Mouse (Mus musculus) gastrocnemius, adult 2 months (tissue): Measurements from ENCODE around the gene Gjb3. TPM values are rescaled to one million over a fixed set of nuclear protein-coding genes. Genes with fewer than 3 reads are reported as not detected.

Experiments used
- DNase-seq: peaks from one replicate; pipeline ENCODE4 v3.0.0; 2022
- H3K27ac ChIP-seq: fragments of 200-600 bp; 2 replicates; pipeline ENCODE4 v1.8.1; 2022; ENCODE audit warnings: mild to moderate bottlenecking
- H3K4me3 ChIP-seq: fragments of 200-600 bp; 2 replicates; pipeline ENCODE4 v1.8.1; 2022; ENCODE audit warnings: mild to moderate bottlenecking, moderate library complexity
- CTCF ChIP-seq: fragments of 200-600 bp; IDR thresholded peaks from 2 replicates; pipeline ENCODE4 v1.8.1; 2022; ENCODE audit warnings: antibody characterized with exemption, mild to moderate bottlenecking, moderate library complexity
- intact Hi-C: fragments of 180-260 bp; cut with DNase I; formaldehyde crosslinking; loops from one replicate; pipeline ENCODE4 v1.15.1; 2025
- total RNA-seq, 2 experiments: library from RNA; stranded (reverse); gene quantifications; 2 replicates each; pipeline ENCODE4 v1.2.3; 2021

Gjb3 gene
- total RNA-seq, 2 experiments from 2014 or later, result not detected

- no peak for DNase-seq
- TF ChIP-seq CTCF, result no peak
- H3K27ac ChIP-seq, result no peak overlapping the region
- intact Hi-C loops, result no loop called here
- H3K4me3 ChIP-seq, result no peak overlapping the region
These were observed 2.9 kb downstream of the Gjb3 start for GRCm38 (mm10) chr4:127327749-127328148.

GRCm38 (mm10) chr4:127327258-127327657 lies 3.4 kb downstream of the Gjb3 start:
- Histone ChIP-seq H3K4me3 (no peak overlapping the region), H3K27ac (no peak overlapping the region)
- TF ChIP-seq CTCF, result no peak
- intact Hi-C loops, result no loop called here
- no peak for DNase-seq

GRCm38 (mm10) chr4:127325276-127325675 lies 5.4 kb downstream of the Gjb3 start:
- TF ChIP-seq CTCF, result no peak
- no peak for DNase-seq
- Histone ChIP-seq H3K4me3 (no peak overlapping the region), H3K27ac (no peak overlapping the region)
- intact Hi-C loops, result no loop called here

- Histone ChIP-seq H3K4me3 (no peak overlapping the region), H3K27ac (no peak overlapping the region)
- peak; percentile 81 for DNase-seq
- peak; percentile 64 for TF ChIP-seq CTCF
- intact Hi-C loops, result no loop called here
These were observed 5.9 kb downstream of the Gjb3 start for GRCm38 (mm10) chr4:127324759-127325158.

GRCm38 (mm10) chr4:127324296-127324695 lies 6.3 kb downstream of the Gjb3 start:
- TF ChIP-seq CTCF, result no peak
- DNase-seq, result no peak
- Histone ChIP-seq H3K4me3 (no peak overlapping the region), H3K27ac (no peak overlapping the region)
- intact Hi-C loops, result no loop called here

GRCm38 (mm10) chr4:127323651-127324050 lies 7.0 kb downstream of the Gjb3 start:
- intact Hi-C loops, result no loop called here
- Histone ChIP-seq H3K4me3 (no peak overlapping the region), H3K27ac (no peak overlapping the region)
- DNase-seq, result no peak
- no peak for TF ChIP-seq CTCF

GRCm38 (mm10) chr4:127319613-127320012 lies 11.0 kb downstream of the Gjb3 start:
- TF ChIP-seq CTCF, result peak; percentile 87
- Histone ChIP-seq H3K4me3 (no peak overlapping the region), H3K27ac (no peak overlapping the region)
- peak; percentile 53 for DNase-seq
- intact Hi-C loops, result loop anchor here (1.0 kb wide), 2 partner anchors 69 to 83 kb away; no protein-coding TSS in a partner anchor

GRCm38 (mm10) chr4:127317143-127317542 lies 13.5 kb downstream of the Gjb3 start:
- intact Hi-C loops, result no loop called here
- Histone ChIP-seq H3K27ac (no peak overlapping the region), H3K4me3 (no peak overlapping the region)
- peak; percentile 43 for TF ChIP-seq CTCF
- DNase-seq, result no peak

GRCm38 (mm10) chr4:127315753-127316152 lies 14.9 kb downstream of the Gjb3 start:
- peak overlapping the region; percentile 79 for H3K27ac ChIP-seq
- H3K4me3 ChIP-seq, result no peak overlapping the region
- intact Hi-C loops, result no loop called here

GRCm38 (mm10) chr4:127314585-127314984 lies 16.1 kb downstream of the Gjb3 start:
- no peak for TF ChIP-seq CTCF
- Histone ChIP-seq H3K27ac (peak overlapping the region; percentile 79), H3K4me3 (peak overlapping the region; percentile 72)
- intact Hi-C loops, result no loop called here
- DNase-seq, result no peak

More at GRCm38 (mm10) chr4:127315753-127316152, 14.9 kb downstream of the Gjb3 start:
- no peak for TF ChIP-seq CTCF
- peak; percentile 36 for DNase-seq

GRCm38 (mm10) chr4:127313861-127314260 lies 16.8 kb downstream of the Gjb3 start, which contains the start of gene Gja4:
Gene Gja4, minus strand, starts transcription at chr4:127314039.
- intact Hi-C loops, result no loop called here
- peak within 1 kb of the TSS; percentile 72 for H3K4me3 ChIP-seq
- peak within 1 kb of the TSS; percentile 79 for H3K27ac ChIP-seq
- peak; percentile 89 for DNase-seq
- TF ChIP-seq CTCF, result peak; percentile 50

GRCm38 (mm10) chr4:127312349-127312748 lies 18.3 kb downstream of the Gjb3 start:
- no peak for TF ChIP-seq CTCF
- H3K4me3 ChIP-seq, result peak overlapping the region; percentile 72
- H3K27ac ChIP-seq, result peak overlapping the region; percentile 79
- no peak for DNase-seq
- intact Hi-C loops, result no loop called here

GRCm38 (mm10) chr4:127311561-127311960 lies 19.1 kb downstream of the Gjb3 start:
- Histone ChIP-seq H3K27ac (peak overlapping the region; percentile 79), H3K4me3 (peak overlapping the region; percentile 72)
- no peak for DNase-seq
- TF ChIP-seq CTCF, result no peak
- intact Hi-C loops, result no loop called here

GRCm38 (mm10) chr4:127306915-127307314 lies 23.7 kb downstream of the Gjb3 start:
- H3K27ac ChIP-seq, result no peak overlapping the region
- no peak for TF ChIP-seq CTCF
- intact Hi-C loops, result no loop called here
- no peak for DNase-seq
- H3K4me3 ChIP-seq, result no peak overlapping the region
